ENCODE assay signal across 1 mouse cellular context in the genomic region with DNA sequence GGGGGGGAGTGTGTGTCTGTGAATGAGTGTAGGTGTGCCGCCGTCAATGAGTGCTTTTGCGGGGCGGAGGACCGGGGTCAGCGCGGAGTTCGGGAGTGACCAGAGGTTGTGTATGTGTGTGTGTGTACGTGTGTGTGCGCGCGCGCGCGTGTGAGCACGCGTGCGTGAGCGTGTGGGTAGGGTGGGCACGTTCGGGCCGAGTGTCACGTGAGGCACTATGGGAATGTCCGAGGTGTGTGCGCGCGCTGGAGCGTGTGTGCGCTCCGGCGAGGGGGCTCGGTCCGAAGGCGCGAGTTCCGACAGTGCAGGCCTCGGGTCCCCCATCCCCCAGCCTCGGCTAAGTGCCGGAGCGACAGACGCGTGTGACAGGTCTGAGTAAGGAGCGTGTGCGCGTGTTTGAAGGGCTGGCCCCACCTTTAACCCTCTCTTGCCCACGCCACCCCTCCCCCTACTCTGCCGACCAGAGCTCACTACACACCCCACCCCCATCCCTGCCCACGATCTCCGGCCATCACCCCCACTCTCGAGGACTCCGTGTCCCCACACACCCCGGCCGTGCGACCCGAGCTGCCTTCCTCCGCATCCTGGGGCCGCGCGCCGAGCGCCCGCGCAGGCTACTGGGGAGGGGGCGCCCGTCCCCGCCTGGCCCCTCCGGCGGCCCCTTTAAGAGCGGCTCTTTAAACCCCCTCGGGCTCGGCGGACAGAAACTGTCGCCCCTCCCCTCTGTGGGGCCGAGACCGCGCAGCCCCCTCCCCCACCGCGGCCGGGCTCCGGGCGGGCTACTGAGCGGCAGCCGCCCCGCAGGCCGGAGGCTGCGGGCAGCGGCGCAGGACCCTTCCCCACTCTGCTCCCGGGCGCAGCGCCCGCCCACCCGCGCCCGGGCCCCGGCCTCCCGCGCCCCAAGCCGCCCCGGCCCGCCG.
A peak's percentile ranks its signal among the peaks of the same experiment; 100 is the strongest.
TF ChIP-seq lines count a peak whose summit lies in the region.

No protein-coding gene starts in this region.

TF ChIP-seq in CH12.LX, 34 proteins besides CTCF, POLR2A, EP300 and RAD21:
- TF ChIP-seq USF2 (conservative IDR thresholded peaks at IDR 0.05; ENCODE audit: low read depth, low read length) (no peak), JUND (conservative IDR thresholded peaks at IDR 0.05; ENCODE audit: low read depth, low read length) (no peak), NELFE (IDR thresholded peaks at IDR 0.05; ENCODE audit: low read depth, low read length) (no peak), MXI1 (IDR thresholded peaks at IDR 0.05; ENCODE audit: low read depth, low read length) (no peak; the same call in 1 of the 2 replicates), RCOR1 (conservative IDR thresholded peaks at IDR 0.05; ENCODE audit: low read depth, low read length) (no peak), JUN (IDR thresholded peaks at IDR 0.05; ENCODE audit: insufficient read depth, low read depth, low read length) (no peak), MAFK (IDR thresholded peaks at IDR 0.05; ENCODE audit: insufficient replicate concordance, low read length) (no peak), ZMIZ1 (IDR thresholded peaks at IDR 0.05; ENCODE audit: low read depth, low read length) (no peak), UBTF (IDR thresholded peaks at IDR 0.05; ENCODE audit: low read depth, low read length) (no peak; the same call in 1 of the 2 replicates), POLR2AphosphoS2 (IDR thresholded peaks at IDR 0.05; ENCODE audit: low read depth, low read length) (no peak), NRF1 (IDR thresholded peaks at IDR 0.05; ENCODE audit: low read depth, low read length) (peak; percentile 38; the same call in 1 of the 2 replicates), TCF12 (IDR thresholded peaks at IDR 0.05; ENCODE audit: low read depth, low read length) (no peak), ZNF384 (IDR thresholded peaks at IDR 0.05; ENCODE audit: low read depth, low read length) (no peak), SMC3 (IDR thresholded peaks at IDR 0.05; ENCODE audit: low read depth, low read length) (no peak), BHLHE40 (IDR thresholded peaks at IDR 0.05; ENCODE audit: low read depth, low read length) (peak; percentile 90), MYC (IDR thresholded peaks at IDR 0.05; ENCODE audit: low read depth, low read length) (no peak), MAZ (IDR thresholded peaks at IDR 0.05; ENCODE audit: low read depth, low read length) (no peak), USF1 (IDR thresholded peaks at IDR 0.05; ENCODE audit: low read depth, low read length) (peak; percentile 52), HCFC1 (IDR thresholded peaks at IDR 0.05; ENCODE audit: low read depth, low read length) (no peak)
